ENCODE assay signal across 15 mouse cellular contexts in the genomic region with DNA sequence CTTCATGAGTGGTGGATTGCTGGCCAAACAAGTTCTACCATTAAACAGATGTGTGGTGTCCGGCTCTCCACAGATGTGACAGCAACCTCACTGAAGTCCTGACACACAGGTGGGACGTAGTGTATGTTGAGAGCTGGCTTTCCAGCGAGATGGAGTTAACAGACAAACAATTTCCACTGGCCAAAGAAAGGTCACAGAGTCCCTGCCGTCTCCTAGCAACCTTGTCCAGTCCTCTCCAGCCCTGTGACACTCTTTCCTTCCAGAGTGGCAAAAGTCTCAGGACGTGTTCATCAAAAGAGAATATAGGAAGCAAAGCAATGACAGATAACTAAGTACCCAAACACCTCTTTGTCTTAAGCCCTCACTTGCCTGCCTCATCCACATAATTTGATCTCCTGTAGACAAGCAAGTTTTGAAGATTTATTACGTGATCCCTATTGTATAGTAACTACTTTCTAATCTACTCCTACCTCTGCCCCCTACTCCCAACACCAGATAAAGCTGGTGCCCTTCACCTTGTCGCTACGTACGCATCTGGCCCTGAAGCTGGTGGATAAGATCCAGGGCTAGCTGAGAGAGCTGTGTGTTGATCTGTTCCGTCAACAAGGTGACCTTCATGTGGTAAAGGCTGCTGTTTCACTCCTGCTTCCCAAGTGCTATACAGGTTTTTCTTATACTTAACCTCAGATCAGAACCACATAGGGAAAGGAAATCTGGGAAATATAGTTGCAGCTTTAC. TPM values are rescaled to one million over a fixed set of nuclear protein-coding genes. Genes with fewer than 3 reads are reported as not detected.
DNase-seq lines count a peak whose midpoint lies in the region; ATAC-seq lines count a peak whose summit lies in the region.
"Had no signal": no experiment of that assay in that cellular context is flagged by ENCODE, and none has a peak within 500 bp of the region (broad histone marks: within the 10 kb centered on the region; RNA-seq: fewer than 3 reads in every experiment).

No protein-coding gene starts in this region.

- H3K9me3 ChIP-seq in intestine, embryonic 16.5 days (ENCODE audit: control insufficient read depth, low read length) = no peaks in the 10 kb centered on the region
- H3K9me3 ChIP-seq in intestine, embryonic 15.5 days = no peaks in the 10 kb centered on the region
- 0 out of 2 replicates have a peak, but pooled peaks cover 3% of the 10 kb centered on the region for H3K9me3 ChIP-seq in heart, embryonic 16.5 days (replicated peaks; ENCODE audit: control insufficient read depth, low read length)
- H3K9me3 ChIP-seq: hindbrain, embryonic 12.5 days; limb, embryonic 15.5 days; neural tube, embryonic 13.5 days had no signal

- H3K4me3 ChIP-seq in intestine, embryonic 16.5 days (ENCODE audit: low read length) = no peak overlapping the region
- H3K4me3 ChIP-seq in intestine, embryonic 15.5 days (replicated peaks) = no peak overlapping the region
- H3K4me3 ChIP-seq in brown adipose tissue, adult 24 weeks (ENCODE audit: insufficient read depth, low read depth, low read length) = no peak overlapping the region
- no peak overlapping the region for H3K4me3 ChIP-seq in heart, embryonic 16.5 days (ENCODE audit: low read length)
- H3K4me3 ChIP-seq: hindbrain, embryonic 12.5 days; limb, embryonic 15.5 days; neural tube, embryonic 13.5 days had no signal

- H3K27me3 ChIP-seq in intestine, embryonic 16.5 days (replicated peaks; ENCODE audit: control insufficient read depth, insufficient read depth, low read length) = no peaks in the 10 kb centered on the region
- no peaks in the 10 kb centered on the region for H3K27me3 ChIP-seq in intestine, embryonic 15.5 days (replicated peaks)
- H3K27me3 ChIP-seq in heart, embryonic 16.5 days (ENCODE audit: control insufficient read depth, insufficient read depth, low read length) = no peaks in the 10 kb centered on the region
- H3K27me3 ChIP-seq: hindbrain, embryonic 12.5 days; limb, embryonic 15.5 days; neural tube, embryonic 13.5 days had no signal

- no peak overlapping the region for H3K4me2 ChIP-seq in intestine, embryonic 16.5 days (ENCODE audit: low read depth, low read length)
- no peak overlapping the region for H3K4me2 ChIP-seq in intestine, embryonic 15.5 days (replicated peaks)
- H3K4me2 ChIP-seq in heart, embryonic 16.5 days (ENCODE audit: low read depth, low read length) = no peak overlapping the region
- H3K4me2 ChIP-seq: hindbrain, embryonic 12.5 days; limb, embryonic 15.5 days; neural tube, embryonic 13.5 days had no signal

- DNase-seq in kidney, postnatal 25 days = peak; percentile 42 to 66
- no peak for DNase-seq in urinary bladder, adult 2 months (ENCODE audit: low spot score)
- DNase-seq in layer of hippocampus, adult 9-11 months = no peak
- DNase-seq: cerebellum, adult 9-11 months; embryo, embryonic 11 days; gastrocnemius, postnatal 25 days; spleen, adult 18-20 months; thymus, postnatal 36 days had no signal

- H3K9ac ChIP-seq in intestine, embryonic 16.5 days (ENCODE audit: low read depth, low read length) = no peak overlapping the region
- H3K9ac ChIP-seq in intestine, embryonic 15.5 days = no peak overlapping the region
- H3K9ac ChIP-seq in heart, embryonic 16.5 days (ENCODE audit: low read length) = peak overlapping the region; percentile 21; the same call in 1 of the 2 replicates
- H3K9ac ChIP-seq: hindbrain, embryonic 12.5 days; limb, embryonic 15.5 days; neural tube, embryonic 13.5 days had no signal

- H3K4me1 ChIP-seq in intestine, embryonic 16.5 days (ENCODE audit: control insufficient read depth, insufficient read depth, low read length) = 0 out of 2 replicates have a peak, but pooled peaks cover 3% of the 10 kb centered on the region
- no peaks in the 10 kb centered on the region for H3K4me1 ChIP-seq in intestine, embryonic 15.5 days (replicated peaks)
- peaks cover 2% of the 10 kb centered on the region; the same call in 1 of the 2 replicates for H3K4me1 ChIP-seq in brown adipose tissue, adult 24 weeks (ENCODE audit: control insufficient read depth, insufficient read depth, insufficient read length, low read length)
- peaks cover 12% of the 10 kb centered on the region for H3K4me1 ChIP-seq in heart, embryonic 16.5 days (ENCODE audit: control insufficient read depth, insufficient read depth, low read length)

- WGBS in intestine, embryonic 16.5 days = 61% methylated on average over 10 of the region's 10 CpGs
- 67% methylated on average over 10 of the region's 10 CpGs for WGBS in intestine, embryonic 15.5 days
- WGBS in heart, embryonic 16.5 days = 31% methylated on average over 10 of the region's 10 CpGs

- ATAC-seq in intestine, embryonic 16.5 days = no peak
- ATAC-seq in intestine, embryonic 15.5 days = no peak
- ATAC-seq in heart, embryonic 16.5 days (replicated peaks; ENCODE audit: extremely low read depth, insufficient read depth, low FRiP score) = no peak

- H3K36me3 ChIP-seq in intestine, embryonic 16.5 days (ENCODE audit: control insufficient read depth, insufficient read depth, low read length) = peaks cover 3% of the 10 kb centered on the region; the same call in 1 of the 2 replicates
- no peaks in the 10 kb centered on the region for H3K36me3 ChIP-seq in intestine, embryonic 15.5 days
- H3K36me3 ChIP-seq in heart, embryonic 16.5 days (ENCODE audit: control insufficient read depth, insufficient read depth) = peaks cover 4% of the 10 kb centered on the region; the same call in 1 of the 2 replicates

- peak overlapping the region; percentile 45 for H3K27ac ChIP-seq in intestine, embryonic 16.5 days (ENCODE audit: low read length)
- no peak overlapping the region for H3K27ac ChIP-seq in intestine, embryonic 15.5 days
- peak overlapping the region; percentile 28; the same call in 1 of the 2 replicates for H3K27ac ChIP-seq in brown adipose tissue, adult 24 weeks (replicated peaks; ENCODE audit: low read depth, low read length)
- peak overlapping the region; percentile 86 for H3K27ac ChIP-seq in heart, embryonic 16.5 days (ENCODE audit: low read length)
- H3K27ac ChIP-seq: hindbrain, embryonic 12.5 days; limb, embryonic 15.5 days; neural tube, embryonic 13.5 days had no signal

RNA-seq across cellular contexts. Expression of gene Slc25a3, which starts 2.9 kb away (rescaled TPM):
- polyA plus RNA-seq in intestine, embryonic 16.5 days (2015; fragmentation: Nextera tagmentation; extraction: Ambion mirVana) = 743 and 812 TPM in 2 replicates
- polyA plus RNA-seq in intestine, embryonic 15.5 days (2015; fragmentation: Nextera tagmentation; extraction: Ambion mirVana) = 611 and 651 TPM in 2 replicates
- 491 and 596 TPM in 2 replicates for polyA plus RNA-seq in brown adipose tissue, adult 24 weeks (2012; ENCODE audit: insufficient read depth, insufficient read length, missing spikeins)
- polyA plus RNA-seq in heart, embryonic 16.5 days (2015; fragmentation: Nextera tagmentation; extraction: Ambion mirVana) = 1,186 and 1,208 TPM in 2 replicates
- polyA plus RNA-seq in urinary bladder, adult 2 months (2012; rRNA removed) = 529 and 576 TPM in 2 replicates

RNA-seq across cellular contexts. Expression of gene Ikbip, which starts 44.0 kb away (rescaled TPM):
- 31.7 and 32.4 TPM in 2 replicates for polyA plus RNA-seq in intestine, embryonic 16.5 days (2015; fragmentation: Nextera tagmentation; extraction: Ambion mirVana)
- polyA plus RNA-seq in intestine, embryonic 15.5 days (2015; fragmentation: Nextera tagmentation; extraction: Ambion mirVana) = 37.2 and 40.0 TPM in 2 replicates
- 20.3 and 23.8 TPM in 2 replicates for polyA plus RNA-seq in brown adipose tissue, adult 24 weeks (2012; ENCODE audit: insufficient read depth, insufficient read length, missing spikeins)
- 31.6 and 39.3 TPM in 2 replicates for polyA plus RNA-seq in heart, embryonic 16.5 days (2015; fragmentation: Nextera tagmentation; extraction: Ambion mirVana)
- polyA plus RNA-seq in urinary bladder, adult 2 months (2012; rRNA removed) = 42.1 and 42.5 TPM in 2 replicates

RNA-seq across cellular contexts. Expression of gene Apaf1, which starts 44.2 kb away (rescaled TPM):
- 15.6 and 18.0 TPM in 2 replicates for polyA plus RNA-seq in intestine, embryonic 16.5 days (2015; fragmentation: Nextera tagmentation; extraction: Ambion mirVana)
- polyA plus RNA-seq in intestine, embryonic 15.5 days (2015; fragmentation: Nextera tagmentation; extraction: Ambion mirVana) = 20.6 and 21.3 TPM in 2 replicates
- 2.5 and 2.9 TPM in 2 replicates for polyA plus RNA-seq in brown adipose tissue, adult 24 weeks (2012; ENCODE audit: insufficient read depth, insufficient read length, missing spikeins)
- polyA plus RNA-seq in heart, embryonic 16.5 days (2015; fragmentation: Nextera tagmentation; extraction: Ambion mirVana) = 8.5 and 9.8 TPM in 2 replicates
- polyA plus RNA-seq in urinary bladder, adult 2 months (2012; rRNA removed) = 9.2 and 10.3 TPM in 2 replicates

RNA-seq across cellular contexts. Expression of gene Tmpo, which starts 54.3 kb away (rescaled TPM):
- 110 and 111 TPM in 2 replicates for polyA plus RNA-seq in intestine, embryonic 16.5 days (2015; fragmentation: Nextera tagmentation; extraction: Ambion mirVana)
- 165 and 209 TPM in 2 replicates for polyA plus RNA-seq in intestine, embryonic 15.5 days (2015; fragmentation: Nextera tagmentation; extraction: Ambion mirVana)
- 10.0 and 16.6 TPM in 2 replicates for polyA plus RNA-seq in brown adipose tissue, adult 24 weeks (2012; ENCODE audit: insufficient read depth, insufficient read length, missing spikeins)
- 148 and 153 TPM in 2 replicates for polyA plus RNA-seq in heart, embryonic 16.5 days (2015; fragmentation: Nextera tagmentation; extraction: Ambion mirVana)
- 66.1 and 77.0 TPM in 2 replicates for polyA plus RNA-seq in urinary bladder, adult 2 months (2012; rRNA removed)

Comparison
In these comparisons a context has a peak if more than half of its experiments do, and no peak if none do; other contexts are left out.
1. DNase-seq: peak in kidney, postnatal 25 days (2 of 2); none in urinary bladder, adult 2 months (single experiment) and layer of hippocampus, adult 9-11 months (single experiment).